Mouse (Mus musculus): Measurements from ENCODE around the gene Ahcyl2. TPM values are rescaled to one million over a fixed set of nuclear protein-coding genes. Genes with fewer than 3 reads are reported as not detected.

Ahcyl2 gene
- polyA plus RNA-seq, 2 experiments = 20.8 to 23.3 TPM

DNA sequence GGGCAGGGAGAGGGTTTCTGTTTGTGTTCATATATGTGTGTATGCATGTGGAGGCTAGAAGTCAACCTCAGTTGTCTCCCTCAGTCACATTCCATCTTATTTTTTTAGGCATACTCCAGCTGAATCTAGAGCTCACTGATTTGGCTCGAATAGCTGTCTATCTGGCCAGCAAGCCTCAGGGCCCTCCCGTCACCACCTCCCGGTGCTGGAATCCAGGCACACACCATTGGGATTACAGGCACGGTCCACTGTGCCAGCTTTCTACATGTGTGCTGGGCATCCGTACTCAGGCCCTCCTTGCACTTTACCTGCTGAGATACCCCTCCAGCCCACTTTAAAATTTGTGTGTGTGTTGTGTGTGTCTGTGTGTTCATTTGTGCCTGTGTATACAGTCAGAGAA, 107.8 kb downstream of the Ahcyl2 start:
- Histone ChIP-seq H3K9ac (ENCODE audit: low read depth, low read length, severe bottlenecking) (no peak overlapping the region), H3K4me1 (ENCODE audit: control insufficient read depth, insufficient read depth, low read length) (no peaks in the 10 kb centered on the region), H3K4me2 (replicated peaks; ENCODE audit: low read depth, low read length, severe bottlenecking) (no peak overlapping the region), H3K36me3 (ENCODE audit: control insufficient read depth, insufficient read depth, low read length) (peaks cover 29% of the 10 kb centered on the region), H3K27ac (replicated peaks; ENCODE audit: low read depth, low read length) (no peak overlapping the region), H3K4me3 (replicated peaks; ENCODE audit: low read length) (no peak overlapping the region), H3K27me3 (ENCODE audit: control insufficient read depth, insufficient read depth, low read length) (no peaks in the 10 kb centered on the region), H3K9me3 (ENCODE audit: control insufficient read depth, low read length) (no peaks in the 10 kb centered on the region)
- DNase-seq (ENCODE audit: low spot score) (no peak), ATAC-seq (ENCODE audit: low FRiP score, low read depth) (no peak)
- no peak for TF ChIP-seq POLR2A (IDR thresholded peaks at IDR 0.05; ENCODE audit: borderline replicate concordance, extremely low read depth, insufficient read depth, insufficient read length)
- WGBS = 79% methylated on average over 5 of the region's 5 CpGs

DNA sequence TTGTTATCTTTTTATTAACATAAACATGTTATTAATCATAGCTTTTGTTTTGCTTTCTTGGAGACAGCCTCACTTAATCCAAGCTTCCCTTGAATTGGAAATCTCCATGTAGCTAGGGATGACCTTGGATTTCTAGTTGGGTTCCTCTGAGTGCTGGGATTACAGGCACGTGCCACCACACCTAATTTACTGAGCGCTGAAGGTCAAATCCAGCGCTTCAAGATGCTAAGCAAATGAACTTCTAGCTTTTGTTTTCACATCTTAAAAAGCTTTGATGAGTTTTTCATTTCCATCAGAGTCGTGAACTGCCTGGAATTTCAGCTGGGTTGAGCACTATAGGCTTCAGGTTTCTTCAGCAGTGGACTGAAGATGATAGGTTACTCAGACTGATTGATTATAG, 109.0 kb downstream of the Ahcyl2 start:
- no peak for DNase-seq (ENCODE audit: low spot score)

DNA sequence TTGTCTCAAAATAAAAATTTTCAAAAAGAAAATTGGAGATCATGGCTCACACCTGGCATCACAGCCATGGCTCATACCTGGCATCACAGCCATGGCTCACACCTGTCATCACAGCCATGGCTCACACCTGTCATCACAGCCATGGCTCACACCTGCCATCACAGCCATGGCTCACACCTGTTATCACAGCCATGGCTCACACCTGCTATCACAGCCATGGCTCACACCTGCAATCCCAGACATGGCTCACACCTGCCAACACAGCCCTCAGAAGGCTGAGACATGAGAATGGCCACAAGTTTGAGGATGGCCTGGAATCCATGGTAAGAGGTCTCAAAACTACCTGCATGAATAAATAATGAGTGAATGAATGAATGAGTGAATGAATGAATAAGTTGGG, 111.8 kb downstream of the Ahcyl2 start:
- H3K9me3 ChIP-seq (ENCODE audit: control insufficient read depth, low read length) = no peaks in the 10 kb centered on the region
- H3K36me3 ChIP-seq (ENCODE audit: control insufficient read depth, insufficient read depth, low read length) = peaks cover 22% of the 10 kb centered on the region
- no peak for ATAC-seq (ENCODE audit: low FRiP score, low read depth)

More for the DNA sequence above, 109.0 kb downstream of the Ahcyl2 start:
- no peak for ATAC-seq (ENCODE audit: low FRiP score, low read depth)
- Histone ChIP-seq H3K4me3 (replicated peaks; ENCODE audit: low read length) (no peak overlapping the region), H3K27me3 (ENCODE audit: control insufficient read depth, insufficient read depth, low read length) (no peaks in the 10 kb centered on the region), H3K9me3 (ENCODE audit: control insufficient read depth, low read length) (no peaks in the 10 kb centered on the region), H3K4me1 (ENCODE audit: control insufficient read depth, insufficient read depth, low read length) (no peaks in the 10 kb centered on the region), H3K27ac (replicated peaks; ENCODE audit: low read depth, low read length) (no peak overlapping the region), H3K9ac (ENCODE audit: low read depth, low read length, severe bottlenecking) (no peak overlapping the region), H3K4me2 (replicated peaks; ENCODE audit: low read depth, low read length, severe bottlenecking) (no peak overlapping the region), H3K36me3 (ENCODE audit: control insufficient read depth, insufficient read depth, low read length) (peaks cover 25% of the 10 kb centered on the region)
- 82% methylated on average over 4 of the region's 4 CpGs for WGBS
- TF ChIP-seq POLR2A (IDR thresholded peaks at IDR 0.05; ENCODE audit: borderline replicate concordance, extremely low read depth, insufficient read depth, insufficient read length) = no peak

DNA sequence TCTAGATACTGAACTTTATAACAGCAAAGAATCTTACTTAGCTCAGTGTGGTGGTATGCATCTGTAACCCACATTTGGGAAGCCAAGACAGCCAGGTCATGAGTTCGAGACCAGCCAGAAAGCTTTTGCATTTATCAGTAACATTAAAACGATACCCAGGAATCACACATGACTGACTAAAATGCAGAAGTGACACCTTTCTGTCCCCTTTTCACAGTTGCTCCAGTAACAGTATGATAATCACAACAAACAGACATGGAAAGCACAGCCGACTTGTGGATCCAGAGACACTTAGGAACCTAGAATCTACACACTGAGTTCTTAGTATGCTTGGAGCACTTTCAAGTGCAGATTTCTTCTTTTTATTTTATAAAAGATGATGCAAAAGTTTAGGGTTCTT, 113.0 kb downstream of the Ahcyl2 start:
- 93% methylated on average over 3 of the region's 3 CpGs for WGBS
- ATAC-seq (ENCODE audit: low FRiP score, low read depth) = no peak
- no peak overlapping the region for H3K4me2 ChIP-seq (replicated peaks; ENCODE audit: low read depth, low read length, severe bottlenecking)

More for the DNA sequence above, 111.8 kb downstream of the Ahcyl2 start:
- H3K27me3 ChIP-seq (ENCODE audit: control insufficient read depth, insufficient read depth, low read length) = no peaks in the 10 kb centered on the region
- DNase-seq (ENCODE audit: low spot score) = no peak
- H3K4me2 ChIP-seq (replicated peaks; ENCODE audit: low read depth, low read length, severe bottlenecking) = no peak overlapping the region
- no peak overlapping the region for H3K27ac ChIP-seq (replicated peaks; ENCODE audit: low read depth, low read length)
- no peaks in the 10 kb centered on the region for H3K4me1 ChIP-seq (ENCODE audit: control insufficient read depth, insufficient read depth, low read length)
- no peak overlapping the region for H3K9ac ChIP-seq (ENCODE audit: low read depth, low read length, severe bottlenecking)
- H3K4me3 ChIP-seq (replicated peaks; ENCODE audit: low read length) = no peak overlapping the region
- no peak for TF ChIP-seq POLR2A (IDR thresholded peaks at IDR 0.05; ENCODE audit: borderline replicate concordance, extremely low read depth, insufficient read depth, insufficient read length)

DNA sequence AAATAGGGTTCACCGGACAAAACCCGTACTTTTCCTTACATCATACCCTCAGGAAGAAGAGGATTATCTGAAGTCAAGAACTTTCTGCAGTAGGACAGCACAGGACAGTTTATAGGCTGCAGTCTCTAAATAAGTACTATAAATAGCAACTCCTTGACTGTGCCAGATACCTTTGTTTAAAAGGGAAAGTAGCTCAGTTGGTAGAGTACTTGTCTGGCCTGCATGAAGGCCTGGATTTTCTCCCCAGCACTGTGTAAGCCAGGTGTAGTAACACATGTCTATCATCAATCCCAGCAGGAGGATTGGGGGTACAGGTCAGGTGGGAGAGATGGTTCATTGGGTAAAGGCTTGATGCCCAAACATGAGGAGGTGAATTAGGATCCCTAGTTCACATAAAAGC, 114.1 kb downstream of the Ahcyl2 start:
- Histone ChIP-seq H3K27me3 (ENCODE audit: control insufficient read depth, insufficient read depth, low read length) (no peaks in the 10 kb centered on the region), H3K4me1 (ENCODE audit: control insufficient read depth, insufficient read depth, low read length) (no peaks in the 10 kb centered on the region), H3K36me3 (ENCODE audit: control insufficient read depth, insufficient read depth, low read length) (peaks cover 29% of the 10 kb centered on the region), H3K9ac (ENCODE audit: low read depth, low read length, severe bottlenecking) (no peak overlapping the region), H3K4me2 (replicated peaks; ENCODE audit: low read depth, low read length, severe bottlenecking) (no peak overlapping the region), H3K27ac (replicated peaks; ENCODE audit: low read depth, low read length) (no peak overlapping the region), H3K4me3 (replicated peaks; ENCODE audit: low read length) (no peak overlapping the region), H3K9me3 (ENCODE audit: control insufficient read depth, low read length) (no peaks in the 10 kb centered on the region)
- 32% methylated on average over 2 of the region's 2 CpGs for WGBS
- TF ChIP-seq POLR2A (IDR thresholded peaks at IDR 0.05; ENCODE audit: borderline replicate concordance, extremely low read depth, insufficient read depth, insufficient read length) = no peak
- ATAC-seq (ENCODE audit: low FRiP score, low read depth) = no peak
- DNase-seq (ENCODE audit: low spot score) = no peak

More for the DNA sequence above, 113.0 kb downstream of the Ahcyl2 start:
- peaks cover 22% of the 10 kb centered on the region for H3K36me3 ChIP-seq (ENCODE audit: control insufficient read depth, insufficient read depth, low read length)
- H3K9me3 ChIP-seq (ENCODE audit: control insufficient read depth, low read length) = no peaks in the 10 kb centered on the region
- H3K4me3 ChIP-seq (replicated peaks; ENCODE audit: low read length) = no peak overlapping the region
- no peaks in the 10 kb centered on the region for H3K27me3 ChIP-seq (ENCODE audit: control insufficient read depth, insufficient read depth, low read length)
- no peak overlapping the region for H3K9ac ChIP-seq (ENCODE audit: low read depth, low read length, severe bottlenecking)
- no peaks in the 10 kb centered on the region for H3K4me1 ChIP-seq (ENCODE audit: control insufficient read depth, insufficient read depth, low read length)
- TF ChIP-seq POLR2A (IDR thresholded peaks at IDR 0.05; ENCODE audit: borderline replicate concordance, extremely low read depth, insufficient read depth, insufficient read length) = no peak
- no peak for DNase-seq (ENCODE audit: low spot score)
- H3K27ac ChIP-seq (replicated peaks; ENCODE audit: low read depth, low read length) = no peak overlapping the region

DNA sequence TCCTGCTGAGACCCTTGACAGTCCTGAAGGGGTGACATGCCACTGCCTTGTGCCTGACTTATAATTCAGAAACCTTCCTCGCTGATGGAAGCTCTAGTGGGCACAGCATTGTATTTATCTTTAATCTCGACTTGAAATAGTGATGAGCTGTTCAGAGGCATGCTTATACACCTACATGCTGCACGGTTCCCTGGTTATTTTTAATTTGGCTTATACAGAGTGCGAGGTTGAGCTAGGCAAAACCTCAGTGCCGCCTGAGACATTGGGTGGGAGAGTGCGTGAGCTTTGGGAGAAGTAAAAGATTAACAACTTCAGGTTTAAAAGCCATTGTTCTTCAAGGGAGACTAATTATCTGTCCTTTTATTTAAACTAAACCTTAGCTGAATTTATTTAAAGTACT, 115.1 kb downstream of the Ahcyl2 start:
- no peaks in the 10 kb centered on the region for H3K27me3 ChIP-seq (ENCODE audit: control insufficient read depth, insufficient read depth, low read length)
- H3K4me3 ChIP-seq (replicated peaks; ENCODE audit: low read length) = no peak overlapping the region
- H3K9me3 ChIP-seq (ENCODE audit: control insufficient read depth, low read length) = no peaks in the 10 kb centered on the region
- WGBS = 81% methylated on average over 6 of the region's 6 CpGs
- TF ChIP-seq POLR2A (IDR thresholded peaks at IDR 0.05; ENCODE audit: borderline replicate concordance, extremely low read depth, insufficient read depth, insufficient read length) = no peak
- no peak overlapping the region for H3K27ac ChIP-seq (replicated peaks; ENCODE audit: low read depth, low read length)
- peaks cover 24% of the 10 kb centered on the region; the same call in 1 of the 2 replicates for H3K36me3 ChIP-seq (ENCODE audit: control insufficient read depth, insufficient read depth, low read length)
- DNase-seq (ENCODE audit: low spot score) (no peak), ATAC-seq (ENCODE audit: low FRiP score, low read depth) (no peak)
- no peaks in the 10 kb centered on the region for H3K4me1 ChIP-seq (ENCODE audit: control insufficient read depth, insufficient read depth, low read length)
- no peak overlapping the region for H3K9ac ChIP-seq (ENCODE audit: low read depth, low read length, severe bottlenecking)
- H3K4me2 ChIP-seq (replicated peaks; ENCODE audit: low read depth, low read length, severe bottlenecking) = no peak overlapping the region
